Mouse (Mus musculus) lung, adult 2 months (tissue): ENCODE results near the gene Midn.

ENCODE experiments used
- CTCF ChIP-seq: fragments of 200-500 bp; IDR thresholded peaks from 2 replicates; pipeline ENCODE4 v1.5.1; 2011; ENCODE audit warnings: mild to moderate bottlenecking, low read length, control low read depth; ENCODE audit not compliant: insufficient read depth
- POLR2A ChIP-seq: fragments of 200-500 bp; IDR thresholded peaks from 2 replicates; pipeline ENCODE4 v1.6.1; 2011; ENCODE audit warnings: low read depth, mild to moderate bottlenecking, control low read depth, low read length, borderline replicate concordance; ENCODE audit errors: extremely low read depth

DNA sequence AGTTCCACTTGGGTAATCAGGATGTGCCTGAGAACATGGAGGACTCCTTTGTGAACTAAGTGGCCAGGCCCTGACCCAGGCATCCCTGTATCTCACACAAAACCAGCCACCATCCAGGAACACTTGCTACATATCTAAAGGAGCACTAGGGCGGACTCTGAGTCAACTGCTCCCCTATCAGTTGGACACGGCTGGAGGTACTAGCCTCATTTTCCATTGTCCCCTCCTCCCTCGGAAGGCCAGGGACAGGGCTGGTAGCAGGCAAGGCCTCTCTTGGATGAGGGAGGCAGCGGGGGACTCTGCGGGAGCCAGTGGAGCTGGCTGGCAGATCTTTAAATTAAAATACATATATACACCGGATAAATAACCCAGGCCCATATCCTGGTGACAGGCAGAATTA is 45.9 kb downstream of the Midn start:
- TF ChIP-seq CTCF = no peak
- TF ChIP-seq POLR2A = no peak
